Mouse (Mus musculus): ENCODE data around the gene Gpatch8. TPM values are rescaled to one million over a fixed set of nuclear protein-coding genes. Genes with fewer than 3 reads are reported as not detected.
A peak's percentile ranks its signal among the peaks of the same experiment; 100 is the strongest.

The Gpatch8 gene
- polyA plus RNA-seq, 1 experiment: 9.0 TPM

GRCm38 (mm10) chr11:102438212-102439092 is 117.7 kb downstream of the Gpatch8 start:
- DNase-seq (ENCODE audit: low read depth, low spot score): no peak
- whole genome bisulfite sequencing: 17% methylated on average over 77 of the region's 77 CpGs

DNA sequence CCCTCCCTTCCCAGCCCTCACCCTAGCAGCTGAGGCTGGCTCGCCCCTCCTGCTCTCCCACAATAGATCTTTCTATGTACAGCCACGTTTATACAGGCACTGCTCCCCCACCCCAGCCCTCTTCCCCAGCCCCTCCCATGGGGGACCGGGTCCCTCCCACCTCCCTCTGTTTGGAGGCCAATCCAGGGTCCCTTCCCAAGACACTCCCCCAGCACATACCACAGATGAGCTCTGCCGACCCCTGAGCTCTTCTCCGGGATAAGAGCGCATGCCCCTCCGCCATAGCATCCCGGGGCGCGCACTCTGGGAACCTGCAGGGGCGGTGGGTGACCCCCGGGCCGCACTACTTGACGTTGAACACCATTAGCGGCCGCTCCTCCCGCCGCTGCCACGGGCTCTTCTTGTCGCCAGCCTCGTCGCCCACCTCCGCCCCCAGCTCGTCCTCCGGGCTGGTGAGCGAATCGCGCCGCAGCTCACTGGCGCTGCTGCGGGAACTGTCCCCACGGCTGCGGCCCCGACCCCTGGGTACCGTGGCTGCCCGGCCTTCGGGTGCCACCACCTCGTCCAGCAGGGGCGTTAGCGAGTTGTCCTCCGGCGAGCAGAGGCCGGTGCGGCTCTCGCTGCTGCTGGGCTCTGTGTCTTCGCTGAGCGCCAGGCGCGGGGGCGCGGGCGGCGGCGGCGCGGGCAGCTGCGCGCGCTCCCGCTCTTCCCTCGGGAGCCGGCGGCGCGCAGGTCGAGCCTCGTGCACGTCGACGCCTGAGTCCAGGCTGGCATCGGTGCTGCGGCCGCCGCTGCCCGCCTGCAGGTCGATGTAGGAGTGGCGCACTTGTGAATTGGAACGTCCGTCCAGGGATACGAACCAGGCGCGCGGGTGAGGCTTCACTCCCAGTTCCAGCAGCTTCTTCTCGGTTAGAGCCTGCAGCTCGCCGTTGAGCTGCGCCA is 118.8 kb downstream of the Gpatch8 start:
- 13% methylated on average over 87 of the region's 87 CpGs for WGBS
- DNase-seq (ENCODE audit: low read depth, low spot score): no peak

DNA sequence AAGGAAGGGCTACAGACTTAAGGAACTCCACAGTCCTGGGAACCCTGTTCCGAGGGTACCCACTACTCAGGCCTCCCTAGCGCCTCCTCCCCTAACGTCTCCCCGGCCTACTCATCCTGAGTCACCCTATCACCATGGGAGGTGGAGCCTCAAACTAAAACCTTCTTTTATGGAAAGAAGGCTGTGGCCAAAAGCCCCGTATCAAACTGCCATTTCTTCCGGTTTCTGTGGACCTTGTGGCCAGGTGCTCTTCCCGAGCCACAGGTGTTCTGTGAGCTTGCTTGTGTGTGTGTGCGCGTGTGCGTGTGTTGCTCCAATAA is 119.8 kb downstream of the Gpatch8 start:
- WGBS: 47% methylated on average over 10 of the region's 10 CpGs
- no peak for DNase-seq (ENCODE audit: low read depth, low spot score)

DNA sequence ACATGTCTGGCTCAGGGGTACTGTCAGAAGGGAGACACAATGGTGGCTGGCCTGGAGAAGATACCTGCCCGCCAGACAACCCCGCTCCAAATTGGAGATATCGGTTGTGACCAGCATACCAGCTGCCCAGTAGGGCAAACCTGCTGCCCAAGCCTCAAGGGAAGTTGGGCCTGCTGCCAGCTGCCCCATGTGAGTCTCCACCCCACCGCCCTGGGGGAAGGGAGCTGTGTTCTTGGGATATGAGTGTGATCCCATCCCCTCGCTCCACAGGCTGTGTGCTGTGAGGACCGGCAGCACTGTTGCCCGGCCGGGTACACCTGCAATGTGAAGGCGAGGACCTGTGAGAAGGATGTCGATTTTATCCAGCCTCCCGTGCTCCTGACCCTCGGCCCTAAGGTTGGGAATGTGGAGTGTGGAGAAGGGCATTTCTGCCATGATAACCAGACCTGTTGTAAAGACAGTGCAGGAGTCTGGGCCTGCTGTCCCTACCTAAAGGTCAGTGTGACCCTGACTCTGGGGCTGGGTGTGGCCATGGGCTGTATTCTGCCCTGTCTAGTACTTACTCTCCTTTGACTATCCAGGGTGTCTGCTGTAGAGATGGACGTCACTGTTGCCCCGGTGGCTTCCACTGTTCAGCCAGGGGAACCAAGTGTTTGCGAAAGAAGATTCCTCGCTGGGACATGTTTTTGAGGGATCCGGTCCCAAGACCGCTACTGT is 120.3 kb downstream of the Gpatch8 start:
- no peak for DNase-seq (ENCODE audit: low read depth, low spot score)
- WGBS: 87% methylated on average over 18 of the region's 18 CpGs

- no peak for DNase-seq (ENCODE audit: low read depth, low spot score)
- 89% methylated on average over 11 of the region's 11 CpGs for WGBS
Observed at GRCm38 (mm10) chr11:102434816-102435705, 121.1 kb downstream of the Gpatch8 start.

- 13% methylated on average over 7 of the region's 7 CpGs for WGBS
- DNase-seq (ENCODE audit: low read depth, low spot score): peak; percentile 81
Observed at GRCm38 (mm10) chr11:102434406-102434805, 121.8 kb downstream of the Gpatch8 start.

- 93% methylated on average over 7 of the region's 7 CpGs for WGBS
- no peak for DNase-seq (ENCODE audit: low read depth, low spot score)
Observed at GRCm38 (mm10) chr11:102433866-102434265, 122.3 kb downstream of the Gpatch8 start.

DNA sequence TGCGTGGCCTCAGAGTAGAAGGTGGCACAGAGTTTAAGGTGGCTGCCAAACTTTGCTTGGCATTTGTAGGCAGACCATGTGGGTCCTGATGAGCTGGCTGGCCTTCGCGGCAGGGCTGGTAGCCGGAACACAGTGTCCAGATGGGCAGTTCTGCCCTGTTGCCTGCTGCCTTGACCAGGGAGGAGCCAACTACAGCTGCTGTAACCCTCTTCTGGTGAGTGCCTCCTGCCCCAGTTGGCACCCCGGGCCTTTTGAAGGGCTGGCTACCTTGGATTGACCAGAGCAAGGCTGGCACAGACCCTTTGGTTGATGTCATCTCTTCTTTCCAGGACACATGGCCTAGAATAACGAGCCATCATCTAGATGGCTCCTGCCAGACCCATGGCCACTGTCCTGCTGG is 123.3 kb downstream of the Gpatch8 start:
- 81% methylated on average over 6 of the region's 6 CpGs for WGBS
- DNase-seq (ENCODE audit: low read depth, low spot score): no peak

DNA sequence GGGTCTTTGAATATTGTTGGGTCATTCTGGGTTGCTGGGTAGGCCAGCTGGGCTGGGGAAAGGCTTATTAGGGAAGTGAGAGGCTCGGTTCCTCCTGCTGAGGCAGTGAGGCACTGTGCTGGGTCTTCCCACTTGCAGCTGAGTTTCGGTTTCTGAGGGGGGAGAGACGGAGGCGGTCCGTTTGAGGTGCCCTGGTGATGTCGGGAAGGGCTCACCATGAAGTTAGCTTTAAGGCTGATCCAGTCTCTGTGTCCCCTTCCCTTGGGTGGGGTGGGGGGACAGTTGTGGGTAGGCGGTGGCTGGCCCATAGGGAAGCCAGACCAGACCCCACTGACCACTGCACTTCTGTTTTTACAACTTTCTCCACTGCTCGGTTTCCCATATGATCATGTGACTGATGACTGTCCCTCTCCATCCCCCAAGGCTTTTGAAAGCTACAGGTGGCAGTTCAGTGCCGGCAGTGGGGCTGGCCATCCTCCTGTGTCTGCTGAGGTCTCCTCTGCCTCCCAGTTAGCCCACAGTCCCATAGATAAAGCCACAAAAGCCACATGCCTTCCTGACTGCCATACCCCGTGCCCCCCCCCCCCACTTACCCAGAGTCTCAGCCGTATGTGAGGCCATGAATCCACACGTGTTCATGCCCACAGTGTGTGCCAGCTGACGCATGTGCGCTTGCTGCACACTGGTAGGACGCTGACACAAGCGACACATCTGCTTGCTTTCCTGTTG is 123.9 kb downstream of the Gpatch8 start:
- no peak for DNase-seq (ENCODE audit: low read depth, low spot score)
- 59% methylated on average over 16 of the region's 16 CpGs for WGBS

DNA sequence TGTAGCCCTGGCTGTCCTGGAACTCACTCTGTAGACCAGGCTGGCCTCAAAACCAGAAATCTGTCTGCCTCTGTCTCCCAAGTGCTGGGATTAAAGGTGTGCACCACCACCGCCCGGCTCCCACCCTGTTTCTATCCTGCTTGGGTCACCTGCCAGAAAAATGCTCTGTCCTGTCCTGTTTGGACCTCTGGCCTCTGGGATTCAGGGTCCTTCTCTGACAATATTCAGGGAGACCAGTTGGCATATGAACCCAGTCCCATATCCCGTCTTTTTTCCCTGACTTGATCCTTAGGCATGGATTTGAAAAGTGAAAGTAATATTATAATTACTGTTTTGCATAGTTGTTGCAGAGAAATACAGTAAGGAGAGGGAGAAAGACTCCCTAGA is 124.5 kb downstream of the Gpatch8 start:
- WGBS: 57% methylated on average over 3 of the region's 3 CpGs

GRCm38 (mm10) chr11:102431018-102431645 is 125.1 kb downstream of the Gpatch8 start:
- peak; percentile 62 for DNase-seq (ENCODE audit: low read depth, low spot score)

More for the DNA sequence above, 124.5 kb downstream of the Gpatch8 start:
- DNase-seq (ENCODE audit: low read depth, low spot score): no peak

GRCm38 (mm10) chr11:102430121-102431017 is 125.8 kb downstream of the Gpatch8 start, which contains the start of gene Grn:
TSS of gene Grn (plus strand) at chr11:102430315.
- under 1% methylated on average over 29 of the region's 29 CpGs for WGBS
- peak; percentile 97 for DNase-seq (ENCODE audit: low read depth, low spot score)

More at GRCm38 (mm10) chr11:102431018-102431645, 125.1 kb downstream of the Gpatch8 start:
- WGBS: under 1% methylated on average over 7 of the region's 7 CpGs

GRCm38 (mm10) chr11:102429551-102429950 is 126.6 kb downstream of the Gpatch8 start:
- no peak for DNase-seq (ENCODE audit: low read depth, low spot score)
- WGBS: 27% methylated on average over 3 of the region's 3 CpGs

DNA sequence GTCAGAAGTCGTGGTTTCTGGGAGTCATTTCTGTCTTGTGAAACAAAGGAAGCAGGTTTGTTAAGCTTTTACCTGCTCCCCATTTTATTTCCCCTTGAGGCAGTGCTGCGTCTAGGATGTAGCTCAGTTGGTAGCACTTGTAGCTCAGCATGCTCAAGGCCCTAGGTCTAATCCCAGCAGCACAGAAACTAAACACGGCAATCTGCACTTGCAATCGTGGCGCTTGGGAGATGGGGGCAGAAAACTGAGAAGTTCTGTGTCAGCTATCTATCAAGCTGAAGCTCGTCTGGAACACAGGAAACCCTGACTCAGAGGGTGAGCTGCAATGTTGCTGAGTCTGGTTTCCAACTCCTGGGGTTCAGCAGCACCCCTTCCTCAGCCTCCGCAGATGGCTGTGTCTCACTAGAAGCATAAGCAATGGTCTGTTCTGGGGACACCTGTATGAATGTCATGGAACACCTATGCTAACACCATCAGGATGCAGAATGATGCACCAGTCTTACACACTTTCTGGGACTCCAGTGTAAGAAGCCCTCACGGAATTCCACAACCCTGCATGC is 127.1 kb downstream of the Gpatch8 start:
- no peak for DNase-seq (ENCODE audit: low read depth, low spot score)

More for the DNA sequence above, 127.1 kb downstream of the Gpatch8 start:
- 68% methylated on average over 8 of the region's 8 CpGs for WGBS
